Mouse (Mus musculus): Measurements from ENCODE around the gene Rhbdl3. TPM values are rescaled to one million over a fixed set of nuclear protein-coding genes. Genes with fewer than 3 reads are reported as not detected.
"Not testable (repeated sequence)": the region's sequence is repeated elsewhere in the genome, so short reads cannot be mapped to it uniquely, and the experiment has no call there.

Gene Rhbdl3
- polyA plus RNA-seq, 1 experiment from 2014 or later, result 0.56 TPM

DNA sequence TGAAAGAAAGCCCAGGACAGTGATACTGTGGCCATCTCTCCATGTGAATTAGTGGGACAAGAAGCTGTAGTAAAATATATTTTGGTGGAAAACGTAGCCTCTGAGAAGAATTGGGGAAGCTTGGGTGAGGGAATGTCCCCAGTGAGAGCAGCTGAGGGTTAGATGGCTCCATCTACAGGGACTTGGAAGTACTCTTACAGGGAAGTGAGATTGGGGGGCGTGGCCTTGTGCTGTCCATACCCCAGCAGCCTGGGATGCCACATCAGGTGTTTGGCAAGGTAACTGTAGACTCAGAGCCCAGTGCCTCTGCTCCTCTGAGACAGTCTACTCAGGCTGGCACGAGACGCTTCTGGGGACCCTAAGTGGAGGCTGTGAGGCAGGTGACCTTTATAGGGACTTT is 54.1 kb downstream of the Rhbdl3 start:
- DNase-seq (ENCODE audit: low spot score) (no peak), ATAC-seq (ENCODE audit: insufficient number of reproducible peaks, low FRiP score, low TSS enrichment, low read depth) (no peak)
- no peaks in the 10 kb centered on the region for H3K4me1 ChIP-seq (ENCODE audit: control insufficient read depth, insufficient read depth, low read length)
- H3K27ac ChIP-seq (replicated peaks; ENCODE audit: low read depth, low read length), result no peak overlapping the region
- H3K27me3 ChIP-seq (ENCODE audit: control insufficient read depth, insufficient read depth, low read length), result no peaks in the 10 kb centered on the region
- H3K4me2 ChIP-seq (ENCODE audit: low read depth, severe bottlenecking), result no peak overlapping the region
- no peaks in the 10 kb centered on the region for H3K9me3 ChIP-seq (ENCODE audit: control insufficient read depth, low read length)
- 40% methylated on average over 4 of the region's 4 CpGs for WGBS
- H3K9ac ChIP-seq (ENCODE audit: low read length), result no peak overlapping the region
- H3K36me3 ChIP-seq (ENCODE audit: control insufficient read depth, insufficient read depth, low read length), result no peaks in the 10 kb centered on the region
- H3K4me3 ChIP-seq (ENCODE audit: low read depth, low read length), result no peak overlapping the region

DNA sequence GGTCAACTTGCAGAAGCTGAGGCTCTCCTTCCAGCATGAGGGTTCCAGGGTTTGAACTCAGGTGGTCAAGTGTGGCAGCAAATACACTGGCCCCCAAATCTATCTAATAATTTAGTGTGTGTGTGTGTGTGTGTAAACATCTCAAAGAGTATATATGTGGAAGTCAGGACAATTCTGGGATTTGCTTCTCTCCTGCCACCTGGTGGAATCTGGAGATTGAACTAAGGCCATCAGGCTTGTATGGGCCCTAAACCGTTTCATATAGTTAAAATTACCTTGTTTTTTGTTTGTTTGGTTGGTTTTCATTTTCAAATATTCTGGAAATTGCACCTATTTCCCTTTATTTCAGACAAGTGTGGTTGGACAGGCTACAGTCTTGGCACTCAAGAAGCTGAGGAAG is 68.2 kb downstream of the Rhbdl3 start:
- 95% methylated on average over 1 of the region's 1 CpGs for WGBS
- H3K9me3 ChIP-seq (ENCODE audit: control insufficient read depth, low read length), result no peaks in the 10 kb centered on the region
- no peak overlapping the region for H3K27ac ChIP-seq (replicated peaks; ENCODE audit: low read depth, low read length)
- no peaks in the 10 kb centered on the region for H3K4me1 ChIP-seq (ENCODE audit: control insufficient read depth, insufficient read depth, low read length)
- no peaks in the 10 kb centered on the region for H3K27me3 ChIP-seq (ENCODE audit: control insufficient read depth, insufficient read depth, low read length)
- no peak overlapping the region for H3K4me3 ChIP-seq (ENCODE audit: low read depth, low read length)
- H3K4me2 ChIP-seq (ENCODE audit: low read depth, severe bottlenecking), result no peak overlapping the region
- peaks cover 2% of the 10 kb centered on the region; the same call in 1 of the 2 replicates for H3K36me3 ChIP-seq (ENCODE audit: control insufficient read depth, insufficient read depth, low read length)
- H3K9ac ChIP-seq (ENCODE audit: low read length), result no peak overlapping the region
- ATAC-seq (ENCODE audit: insufficient number of reproducible peaks, low FRiP score, low TSS enrichment, low read depth) (no peak), DNase-seq (ENCODE audit: low spot score) (no peak)

DNA sequence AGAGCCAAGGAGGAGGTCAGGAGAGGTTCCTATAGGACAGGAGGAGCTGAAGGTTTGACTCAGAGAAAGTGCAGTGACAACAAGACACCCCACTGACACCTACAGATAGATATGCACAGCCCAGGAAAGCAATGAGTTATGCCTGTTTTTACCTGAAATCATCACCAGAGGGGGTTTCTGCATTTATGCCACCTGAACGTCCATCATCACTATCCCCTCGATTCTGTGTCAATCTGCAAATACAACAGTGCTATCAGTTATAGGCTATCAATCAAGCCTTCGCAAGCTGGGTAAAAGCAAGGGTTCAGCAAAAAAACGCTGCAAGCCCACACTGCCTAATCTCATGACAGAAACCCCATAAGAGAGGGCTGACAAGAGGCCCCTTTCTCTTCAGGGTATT is 75.9 kb downstream of the Rhbdl3 start:
- Histone ChIP-seq H3K27me3 (ENCODE audit: control insufficient read depth, insufficient read depth, low read length) (no peaks in the 10 kb centered on the region), H3K4me2 (ENCODE audit: low read depth, severe bottlenecking) (peak overlapping the region; percentile 86; the same call in 1 of the 2 replicates)
- 76% methylated on average over 4 of the region's 4 CpGs for WGBS

DNA sequence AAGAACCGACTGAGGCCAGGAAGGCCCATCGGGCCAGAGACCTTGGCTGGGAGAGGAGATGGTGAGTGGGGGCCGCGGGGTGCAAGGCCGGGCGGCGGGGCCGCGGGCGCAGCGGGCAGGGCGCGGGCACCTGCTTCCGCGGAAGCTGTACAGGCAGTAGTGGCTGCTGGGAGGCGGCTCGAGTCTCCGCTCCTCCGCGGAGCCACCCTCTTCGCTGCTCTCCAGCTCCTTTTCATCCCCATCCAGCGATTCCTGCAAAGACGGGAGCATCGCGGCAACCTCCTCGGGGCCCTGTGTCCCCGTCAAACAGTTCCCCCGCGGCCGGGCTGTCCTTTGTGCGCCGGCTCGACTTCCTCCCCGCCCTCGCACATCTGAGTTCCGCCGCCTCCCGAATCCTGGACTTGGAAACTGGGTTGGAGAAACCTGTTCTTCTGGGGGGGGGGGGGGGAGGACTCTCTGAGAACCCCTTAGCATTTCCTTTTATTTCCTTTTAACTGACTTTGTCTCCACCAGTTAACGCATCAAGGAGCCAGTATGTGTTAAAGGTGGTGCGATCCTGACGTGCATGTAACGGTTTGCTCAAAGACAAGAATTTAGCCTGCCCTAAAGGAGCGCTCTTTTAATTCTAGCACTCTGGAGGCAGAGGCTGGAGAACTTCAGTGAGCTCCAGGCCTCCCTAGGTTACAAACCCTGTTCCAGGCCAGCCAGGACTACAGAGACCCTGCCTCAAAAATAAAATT is 77.2 kb downstream of the Rhbdl3 start, which contains the start of gene 5730455P16Rik:
Gene 5730455P16Rik (minus strand): TSS at position 323 of the 740 bp plus-strand sequence.
- no peaks in the 10 kb centered on the region; the same call in 1 of the 2 replicates for H3K36me3 ChIP-seq (ENCODE audit: control insufficient read depth, insufficient read depth, low read length)
- ATAC-seq (ENCODE audit: insufficient number of reproducible peaks, low FRiP score, low TSS enrichment, low read depth), result peak; percentile 78; the same call in 1 of the 2 replicates
- WGBS, result 2% methylated on average over 43 of the region's 43 CpGs
- peak within 1 kb of the TSS; percentile 62 for H3K27ac ChIP-seq (replicated peaks; ENCODE audit: low read depth, low read length)
- peak within 1 kb of the TSS; percentile 96 for H3K9ac ChIP-seq (ENCODE audit: low read length)
- DNase-seq (ENCODE audit: low spot score), result peak; percentile 90
- H3K4me2 ChIP-seq (ENCODE audit: low read depth, severe bottlenecking), result peak within 1 kb of the TSS; percentile 86
- no peaks in the 10 kb centered on the region for H3K27me3 ChIP-seq (ENCODE audit: control insufficient read depth, insufficient read depth, low read length)
- peak within 1 kb of the TSS; percentile 91 for H3K4me3 ChIP-seq (ENCODE audit: low read depth, low read length)
- peaks cover 3% of the 10 kb centered on the region; the same call in 1 of the 2 replicates for H3K4me1 ChIP-seq (ENCODE audit: control insufficient read depth, insufficient read depth, low read length)
- H3K9me3 ChIP-seq (ENCODE audit: control insufficient read depth, low read length), result no peaks in the 10 kb centered on the region

More for the DNA sequence above, 75.9 kb downstream of the Rhbdl3 start:
- DNase-seq (ENCODE audit: low spot score) (no peak), ATAC-seq (ENCODE audit: insufficient number of reproducible peaks, low FRiP score, low TSS enrichment, low read depth) (no peak)
- Histone ChIP-seq H3K9ac (ENCODE audit: low read length) (no peak overlapping the region), H3K9me3 (ENCODE audit: control insufficient read depth, low read length) (no peaks in the 10 kb centered on the region), H3K27ac (replicated peaks; ENCODE audit: low read depth, low read length) (no peak overlapping the region), H3K4me3 (ENCODE audit: low read depth, low read length) (no peak overlapping the region), H3K36me3 (ENCODE audit: control insufficient read depth, insufficient read depth, low read length) (no peaks in the 10 kb centered on the region; the same call in 1 of the 2 replicates), H3K4me1 (ENCODE audit: control insufficient read depth, insufficient read depth, low read length) (peaks cover 3% of the 10 kb centered on the region; the same call in 1 of the 2 replicates)

DNA sequence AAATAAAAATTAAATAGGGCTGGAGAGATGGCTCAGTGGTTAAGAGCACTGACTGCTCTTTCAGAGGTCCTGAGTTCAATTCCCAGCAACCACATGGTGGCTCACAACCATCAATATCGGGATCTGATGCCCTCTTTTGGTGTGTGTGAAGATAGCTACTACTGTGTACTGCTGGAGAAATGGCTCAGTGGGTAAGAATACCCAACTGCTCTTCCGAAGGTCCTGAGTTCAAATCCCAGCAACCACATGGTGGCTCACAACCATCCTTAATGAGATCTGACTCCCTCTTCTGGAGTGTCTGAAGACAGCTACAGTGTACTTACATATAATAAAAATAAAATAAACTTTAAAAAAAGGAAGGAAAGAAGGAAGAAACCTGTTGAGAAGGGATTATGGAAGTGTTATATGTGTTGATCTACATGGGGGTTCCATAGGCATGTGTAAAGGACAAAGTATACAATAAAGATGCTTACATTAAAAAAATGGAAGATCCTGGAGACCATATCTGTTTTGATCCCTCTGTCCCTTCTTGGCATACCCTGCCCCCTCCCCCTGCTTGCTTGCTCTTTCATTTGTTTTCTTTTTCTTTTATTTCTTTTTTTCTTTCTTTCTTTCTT is 77.8 kb downstream of the Rhbdl3 start:
- H3K4me1 ChIP-seq (ENCODE audit: control insufficient read depth, insufficient read depth, low read length); H3K4me2 ChIP-seq (ENCODE audit: low read depth, severe bottlenecking); H3K9me3 ChIP-seq (ENCODE audit: control insufficient read depth, low read length); ATAC-seq (ENCODE audit: insufficient number of reproducible peaks, low FRiP score, low TSS enrichment, low read depth); DNase-seq (ENCODE audit: low spot score); H3K27me3 ChIP-seq (ENCODE audit: control insufficient read depth, insufficient read depth, low read length); H3K27ac ChIP-seq (replicated peaks; ENCODE audit: low read depth, low read length); H3K36me3 ChIP-seq (ENCODE audit: control insufficient read depth, insufficient read depth, low read length): not testable (repeated sequence)
- Histone ChIP-seq H3K9ac (ENCODE audit: low read length) (peak overlapping the region; percentile 96; the same call in 1 of the 2 replicates), H3K4me3 (ENCODE audit: low read depth, low read length) (peak overlapping the region; percentile 91; the same call in 1 of the 2 replicates)
- WGBS, result 66% methylated on average over 2 of the region's 2 CpGs

DNA sequence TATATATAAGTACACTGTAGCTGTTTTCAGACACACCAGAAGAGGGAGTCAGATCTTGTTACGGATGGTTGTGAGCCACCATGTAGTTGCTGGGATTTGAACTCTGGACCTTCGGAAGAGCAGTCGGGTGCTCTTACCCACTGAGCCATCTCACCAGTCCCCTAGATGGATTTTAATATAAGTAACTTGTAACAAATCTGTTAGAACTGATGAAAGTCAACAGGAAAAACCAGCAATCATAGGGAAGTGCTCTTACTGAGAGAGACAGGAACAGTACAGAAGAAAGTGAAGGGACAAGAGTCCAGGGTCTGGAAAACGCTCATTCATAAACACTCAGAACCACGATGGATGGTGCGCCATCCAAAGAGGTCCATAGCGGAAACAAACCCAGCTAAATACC is 78.5 kb downstream of the Rhbdl3 start:
- not testable (repeated sequence) for H3K4me1 ChIP-seq (ENCODE audit: control insufficient read depth, insufficient read depth, low read length); H3K27me3 ChIP-seq (ENCODE audit: control insufficient read depth, insufficient read depth, low read length); ATAC-seq (ENCODE audit: insufficient number of reproducible peaks, low FRiP score, low TSS enrichment, low read depth); H3K9ac ChIP-seq (ENCODE audit: low read length); H3K4me2 ChIP-seq (ENCODE audit: low read depth, severe bottlenecking); H3K36me3 ChIP-seq (ENCODE audit: control insufficient read depth, insufficient read depth, low read length); H3K9me3 ChIP-seq (ENCODE audit: control insufficient read depth, low read length); H3K27ac ChIP-seq (replicated peaks; ENCODE audit: low read depth, low read length); H3K4me3 ChIP-seq (ENCODE audit: low read depth, low read length); DNase-seq (ENCODE audit: low spot score)
- 98% methylated on average over 7 of the region's 7 CpGs for WGBS

DNA sequence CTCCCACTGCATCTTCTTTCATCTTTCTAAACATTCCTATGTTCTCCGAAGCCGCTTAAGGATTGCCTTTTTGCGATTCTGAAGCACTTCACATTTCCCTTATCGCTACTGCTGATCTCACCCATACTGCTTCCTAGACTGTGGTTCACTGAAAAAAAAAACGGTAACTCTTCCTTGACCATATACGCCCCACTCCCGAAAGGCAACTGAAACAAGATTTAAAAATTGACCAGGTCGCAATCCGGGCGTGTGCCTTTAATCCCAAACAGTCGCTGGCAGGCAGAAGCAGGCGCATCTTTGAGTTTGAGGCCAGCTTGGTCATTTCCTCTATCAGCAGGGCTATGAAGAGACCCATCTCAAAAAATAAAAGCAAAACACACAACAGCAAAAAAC is 81.9 kb downstream of the Rhbdl3 start:
- peak overlapping the region; percentile 97 for H3K4me3 ChIP-seq (ENCODE audit: low read depth, low read length)
- no peaks in the 10 kb centered on the region for H3K27me3 ChIP-seq (ENCODE audit: control insufficient read depth, insufficient read depth, low read length)
- DNase-seq (ENCODE audit: low spot score), result peak; percentile 56
- WGBS, result 6% methylated on average over 12 of the region's 12 CpGs
- H3K4me2 ChIP-seq (ENCODE audit: low read depth, severe bottlenecking), result peak overlapping the region; percentile 70
- 0 out of 2 replicates have a peak overlapping the region, but pooled peaks have one; percentile 33 for H3K27ac ChIP-seq (replicated peaks; ENCODE audit: low read depth, low read length)
- no peaks in the 10 kb centered on the region for H3K9me3 ChIP-seq (ENCODE audit: control insufficient read depth, low read length)
- peaks cover 7% of the 10 kb centered on the region; the same call in 1 of the 2 replicates for H3K4me1 ChIP-seq (ENCODE audit: control insufficient read depth, insufficient read depth, low read length)
- H3K36me3 ChIP-seq (ENCODE audit: control insufficient read depth, insufficient read depth, low read length), result peaks cover 3% of the 10 kb centered on the region; the same call in 1 of the 2 replicates
- peak; percentile 14; the same call in 1 of the 2 replicates for ATAC-seq (ENCODE audit: insufficient number of reproducible peaks, low FRiP score, low TSS enrichment, low read depth)
- H3K9ac ChIP-seq (ENCODE audit: low read length), result peak overlapping the region; percentile 67

DNA sequence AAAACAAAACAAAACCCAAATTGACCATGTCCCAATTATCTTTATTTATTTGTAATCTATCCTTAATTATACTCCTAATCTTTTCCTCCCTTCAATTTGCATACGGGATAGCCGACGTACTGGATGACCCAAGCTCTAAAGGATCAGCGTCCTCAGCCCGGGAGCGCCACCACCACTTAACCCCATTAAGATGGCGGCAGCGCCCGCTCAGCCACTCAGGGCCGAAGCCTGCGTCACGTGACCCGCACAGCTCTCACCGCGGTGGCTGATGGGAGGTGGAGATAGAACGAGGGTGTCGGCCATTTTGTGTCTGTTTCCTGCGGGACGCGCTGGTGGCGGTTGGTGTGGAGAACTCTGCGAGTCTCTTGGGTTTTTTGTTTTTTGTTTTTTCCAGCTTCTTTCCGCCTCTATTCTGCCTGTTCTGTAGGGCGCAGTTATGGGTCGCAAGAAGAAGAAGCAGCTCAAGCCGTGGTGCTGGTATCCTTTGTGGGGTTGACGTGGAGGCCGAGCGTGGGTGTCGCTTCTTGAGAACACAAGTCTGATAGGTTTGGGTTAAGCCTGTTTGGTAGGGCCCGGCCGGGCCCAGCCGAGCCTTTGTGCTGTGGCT is 82.4 kb downstream of the Rhbdl3 start, which contains the start of gene Zfp207:
Gene Zfp207 (plus strand): TSS at position 261 of the 607 bp plus-strand sequence.
- DNase-seq (ENCODE audit: low spot score) (peak; percentile 98), ATAC-seq (ENCODE audit: insufficient number of reproducible peaks, low FRiP score, low TSS enrichment, low read depth) (peak; percentile 91)
- WGBS, result under 1% methylated on average over 33 of the region's 33 CpGs
- H3K4me1 ChIP-seq (ENCODE audit: control insufficient read depth, insufficient read depth, low read length), result peaks cover 7% of the 10 kb centered on the region; the same call in 1 of the 2 replicates
- peak within 1 kb of the TSS; percentile 99 for H3K9ac ChIP-seq (ENCODE audit: low read length)
- H3K4me3 ChIP-seq (ENCODE audit: low read depth, low read length), result peak within 1 kb of the TSS; percentile 97
- no peaks in the 10 kb centered on the region for H3K9me3 ChIP-seq (ENCODE audit: control insufficient read depth, low read length)
- peaks cover 5% of the 10 kb centered on the region; the same call in 1 of the 2 replicates for H3K36me3 ChIP-seq (ENCODE audit: control insufficient read depth, insufficient read depth, low read length)
- no peaks in the 10 kb centered on the region for H3K27me3 ChIP-seq (ENCODE audit: control insufficient read depth, insufficient read depth, low read length)
- H3K4me2 ChIP-seq (ENCODE audit: low read depth, severe bottlenecking), result peak within 1 kb of the TSS; percentile 92
- peak within 1 kb of the TSS; percentile 64; the same call in 1 of the 2 replicates for H3K27ac ChIP-seq (replicated peaks; ENCODE audit: low read depth, low read length)
